Mouse (Mus musculus) adrenal gland, postnatal 10 days (tissue): ENCODE results near the gene Acyp1. TPM values are rescaled to one million over a fixed set of nuclear protein-coding genes. Genes with fewer than 3 reads are reported as not detected.
A peak's percentile ranks its signal among the peaks of the same experiment; 100 is the strongest.
"Not testable (repeated sequence)": the region's sequence is repeated elsewhere in the genome, so short reads cannot be mapped to it uniquely, and the experiment has no call there.

ENCODE experiments used
- DNase-seq: peaks from one replicate; pipeline ENCODE4 v3.0.0; 2021; ENCODE audit warnings: mixed read lengths
- total RNA-seq, 2 experiments: library from RNA; stranded (reverse); gene quantifications; 2 replicates each; pipeline ENCODE4 v1.2.3; 2021

The Acyp1 gene
- total RNA-seq, 2 experiments from 2014 or later, result 28.2 to 31.0 TPM

GRCm38 (mm10) chr12:85284331-85284730 is 3.9 kb downstream of the Acyp1 start:
- DNase-seq, result no peak

GRCm38 (mm10) chr12:85281756-85282155 is 6.5 kb downstream of the Acyp1 start:
- DNase-seq, result not testable (repeated sequence)

GRCm38 (mm10) chr12:85280845-85281651 is 7.2 kb downstream of the Acyp1 start:
- DNase-seq, result no peak

GRCm38 (mm10) chr12:85280105-85280844 is 8.0 kb downstream of the Acyp1 start:
- peak; percentile 98 for DNase-seq

GRCm38 (mm10) chr12:85279396-85280080 is 8.7 kb downstream of the Acyp1 start:
- DNase-seq, result peak; percentile 29

- no peak for DNase-seq
Observed at GRCm38 (mm10) chr12:85278919-85279318, 9.3 kb downstream of the Acyp1 start.

- DNase-seq, result no peak
Observed at GRCm38 (mm10) chr12:85276273-85276672, 12.0 kb downstream of the Acyp1 start.

- DNase-seq, result no peak
Observed at GRCm38 (mm10) chr12:85273508-85273907, 14.7 kb downstream of the Acyp1 start.

- DNase-seq, result no peak
Observed at GRCm38 (mm10) chr12:85271843-85272206, 16.4 kb downstream of the Acyp1 start.

- no peak for DNase-seq
Observed at GRCm38 (mm10) chr12:85271132-85271842, 17.0 kb downstream of the Acyp1 start.

- DNase-seq, result peak; percentile 86
Observed at GRCm38 (mm10) chr12:85270319-85270718, 17.9 kb downstream of the Acyp1 start, which contains the start of gene Mlh3. Gene Mlh3 (minus strand): TSS chr12:85270599.

GRCm38 (mm10) chr12:85269821-85270220 is 18.4 kb downstream of the Acyp1 start:
- DNase-seq, result no peak

GRCm38 (mm10) chr12:85266248-85266647 is 22.0 kb downstream of the Acyp1 start:
- DNase-seq, result no peak

- no peak for DNase-seq
Observed at GRCm38 (mm10) chr12:85264940-85265339, 23.3 kb downstream of the Acyp1 start.

- DNase-seq, result peak; percentile 20
Observed at GRCm38 (mm10) chr12:85264531-85264930, 23.7 kb downstream of the Acyp1 start.

GRCm38 (mm10) chr12:85263190-85263589 is 25.0 kb downstream of the Acyp1 start:
- no peak for DNase-seq

GRCm38 (mm10) chr12:85262489-85262888 is 25.7 kb downstream of the Acyp1 start:
- DNase-seq, result no peak

GRCm38 (mm10) chr12:85257008-85257639 is 31.1 kb downstream of the Acyp1 start:
- DNase-seq, result no peak

- DNase-seq, result no peak
Observed at GRCm38 (mm10) chr12:85256074-85256751, 32.0 kb downstream of the Acyp1 start.

GRCm38 (mm10) chr12:85252083-85252482 is 36.2 kb downstream of the Acyp1 start:
- no peak for DNase-seq

GRCm38 (mm10) chr12:85237553-85237952 is 50.7 kb downstream of the Acyp1 start:
- no peak for DNase-seq
